Mouse (Mus musculus) cerebellum, postnatal 36 days (tissue): Measurements from ENCODE around the gene Emsy.

Experiments
- DNase-seq, 2 experiments: peaks; one replicate each; pipeline ENCODE4 v3.0.0; 2021 to 2022; ENCODE audit warnings: mixed read lengths in 2 of 2

The Emsy gene

DNA sequence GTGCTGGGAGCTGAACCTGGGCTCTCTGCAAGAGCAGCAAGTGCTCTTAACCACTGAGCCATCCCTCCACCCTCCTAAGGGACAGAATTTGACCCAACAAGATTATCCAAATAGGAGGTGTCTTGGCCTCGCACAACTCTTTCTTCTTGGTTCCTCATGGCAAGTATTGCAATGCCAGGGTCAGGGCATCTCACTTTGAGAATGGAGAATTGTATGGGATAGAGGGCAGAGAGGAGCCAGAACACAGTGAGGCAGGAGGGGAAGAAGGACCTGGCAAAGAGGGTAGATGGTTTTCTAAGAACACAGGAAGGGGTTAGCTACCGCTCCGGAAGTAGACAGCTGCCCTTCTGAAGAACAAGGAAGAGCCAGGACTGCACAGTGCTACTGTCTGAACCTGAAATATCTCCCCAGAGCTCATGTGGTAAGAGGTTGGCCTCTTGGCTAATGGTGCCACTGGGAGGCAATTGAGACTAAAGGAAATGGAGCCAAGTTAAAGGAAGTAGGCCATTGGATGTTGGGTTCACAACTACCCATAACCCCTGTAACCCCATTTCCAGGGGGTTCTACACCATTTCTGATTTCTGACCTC lies 80.8 kb downstream of the Emsy start:
- DNase-seq = no peak

GRCm38 (mm10) chr7:98574771-98575191 lies 81.8 kb downstream of the Emsy start:
- DNase-seq = no peak

- no peak for DNase-seq
Measured at GRCm38 (mm10) chr7:98574271-98574670, 82.3 kb downstream of the Emsy start.

- DNase-seq = no peak
Measured at GRCm38 (mm10) chr7:98573231-98573781, 83.3 kb downstream of the Emsy start.

DNA sequence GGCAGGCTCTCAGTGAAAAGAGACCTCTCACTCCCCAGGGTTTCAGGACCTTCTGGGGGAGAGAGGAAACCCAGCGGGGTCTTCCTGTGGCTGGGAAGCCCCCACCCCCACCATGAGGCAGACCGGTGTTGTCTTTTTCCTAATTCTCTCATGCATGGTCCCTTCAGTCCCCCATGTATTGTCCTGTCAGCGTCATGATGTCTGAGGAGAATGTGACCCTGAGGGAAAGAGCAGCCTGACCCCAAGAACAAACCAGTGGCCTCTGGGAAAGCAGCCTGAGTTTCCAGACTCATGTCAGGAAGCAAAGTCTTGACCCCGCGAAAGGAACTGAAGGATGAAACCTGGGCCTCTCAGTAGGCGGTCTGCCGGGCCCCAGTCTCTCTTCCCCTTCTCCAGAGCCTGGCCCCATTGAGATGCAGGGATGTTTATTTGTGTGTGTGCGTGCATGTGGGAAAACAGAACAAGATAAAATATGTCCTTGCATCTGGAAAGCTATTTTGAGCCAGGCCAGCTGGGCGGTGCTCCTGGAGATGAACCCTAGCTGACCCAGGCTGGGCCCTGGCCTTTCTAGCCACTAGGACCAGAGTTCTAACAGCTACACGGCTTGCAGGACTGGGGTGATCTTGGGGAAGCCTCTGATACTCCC lies 84.2 kb downstream of the Emsy start:
- DNase-seq = no peak

- no peak for DNase-seq
Measured at GRCm38 (mm10) chr7:98570824-98571505, 85.6 kb downstream of the Emsy start.

DNA sequence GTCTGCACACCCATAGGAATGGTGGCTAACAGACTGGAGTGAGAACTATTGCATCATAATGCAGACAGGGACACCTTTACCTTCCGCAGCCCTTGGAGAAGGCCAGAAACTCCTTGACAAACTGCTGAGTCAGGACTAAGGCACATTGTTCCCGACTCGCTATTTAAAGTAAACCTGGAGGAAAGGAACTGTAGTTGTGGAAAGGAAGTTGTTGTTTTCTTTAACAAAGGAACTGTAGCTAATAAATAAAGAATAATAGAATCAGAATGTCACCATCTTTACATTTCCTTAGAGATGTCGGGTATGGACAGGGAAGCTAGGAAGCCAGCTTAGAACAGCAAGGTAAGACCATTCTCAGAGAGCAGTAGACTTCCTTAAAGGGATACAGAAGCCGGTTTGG lies 89.5 kb downstream of the Emsy start:
- DNase-seq = no peak

GRCm38 (mm10) chr7:98564607-98565364 lies 91.8 kb downstream of the Emsy start:
- no peak for DNase-seq

DNA sequence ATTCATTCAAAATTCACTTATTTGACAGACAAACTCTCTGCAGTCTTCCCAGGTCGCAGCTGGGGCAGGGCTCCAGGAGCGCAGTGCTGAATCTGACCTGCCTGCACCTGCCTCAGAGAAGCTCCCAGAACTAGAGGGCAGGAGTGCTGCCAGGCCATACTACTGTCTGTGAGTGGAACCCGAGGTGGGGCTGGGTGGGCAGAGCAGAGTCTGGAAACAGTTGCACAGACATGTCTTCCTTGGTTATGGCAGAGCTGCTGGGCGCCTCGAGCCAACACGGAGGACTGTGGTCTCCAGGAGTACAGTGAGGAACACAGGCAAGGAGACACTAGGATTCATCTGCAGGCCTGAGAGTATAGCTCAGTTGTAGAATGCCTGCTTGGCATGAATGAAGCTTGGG lies 92.6 kb downstream of the Emsy start:
- DNase-seq = no peak

GRCm38 (mm10) chr7:98562966-98563365 lies 93.6 kb downstream of the Emsy start:
- DNase-seq = no peak

DNA sequence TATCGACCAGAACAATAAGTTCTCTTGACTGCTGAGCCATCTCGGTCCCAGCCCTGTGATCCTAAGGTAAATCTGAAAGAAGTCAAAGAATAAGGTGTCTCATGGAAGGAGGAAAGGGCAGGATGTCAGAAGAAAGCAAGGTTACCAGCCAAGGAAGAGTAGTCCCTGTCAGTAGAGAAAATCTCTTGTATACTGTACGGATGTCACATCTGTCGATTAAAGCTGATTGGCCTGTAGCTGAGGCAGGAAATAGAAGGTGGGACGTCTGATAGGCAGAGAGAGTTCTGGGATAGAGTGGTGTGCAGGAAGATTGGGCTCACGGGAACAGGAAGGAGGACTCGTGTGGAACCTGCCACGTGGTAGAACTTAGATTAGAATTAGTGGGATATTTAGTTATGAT lies 94.4 kb downstream of the Emsy start:
- no peak for DNase-seq

DNA sequence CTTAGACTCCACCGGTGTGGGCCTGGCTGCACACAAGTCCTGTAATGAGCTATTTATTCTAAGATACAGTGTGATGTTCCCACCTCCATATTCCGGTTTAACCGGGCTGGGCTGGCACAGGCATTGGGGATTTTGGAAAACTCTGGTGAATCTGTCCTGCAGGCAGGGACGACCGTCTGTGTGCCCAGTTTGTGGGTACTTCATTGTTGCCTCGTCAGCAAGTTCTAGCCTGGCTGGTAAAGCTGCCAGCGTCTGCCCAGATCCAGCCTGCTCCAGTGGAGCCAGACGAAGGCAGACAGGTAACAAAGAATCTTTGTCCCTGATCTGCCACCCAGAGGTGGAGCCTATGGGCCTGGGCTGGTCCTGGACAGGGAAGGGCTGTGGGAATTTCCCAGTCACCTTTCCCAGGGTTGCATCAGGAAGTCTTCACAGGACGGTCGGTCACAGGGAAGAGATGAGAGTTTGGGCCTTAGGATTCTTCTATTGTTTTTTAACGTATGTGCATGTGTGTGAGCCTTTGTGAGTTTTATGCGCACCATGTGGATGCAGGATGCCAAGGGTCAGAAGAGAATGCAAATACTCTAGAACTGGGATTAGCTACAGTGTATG lies 94.9 kb downstream of the Emsy start:
- DNase-seq = no peak

GRCm38 (mm10) chr7:98558128-98558921 lies 98.3 kb downstream of the Emsy start:
- no peak for DNase-seq

DNA sequence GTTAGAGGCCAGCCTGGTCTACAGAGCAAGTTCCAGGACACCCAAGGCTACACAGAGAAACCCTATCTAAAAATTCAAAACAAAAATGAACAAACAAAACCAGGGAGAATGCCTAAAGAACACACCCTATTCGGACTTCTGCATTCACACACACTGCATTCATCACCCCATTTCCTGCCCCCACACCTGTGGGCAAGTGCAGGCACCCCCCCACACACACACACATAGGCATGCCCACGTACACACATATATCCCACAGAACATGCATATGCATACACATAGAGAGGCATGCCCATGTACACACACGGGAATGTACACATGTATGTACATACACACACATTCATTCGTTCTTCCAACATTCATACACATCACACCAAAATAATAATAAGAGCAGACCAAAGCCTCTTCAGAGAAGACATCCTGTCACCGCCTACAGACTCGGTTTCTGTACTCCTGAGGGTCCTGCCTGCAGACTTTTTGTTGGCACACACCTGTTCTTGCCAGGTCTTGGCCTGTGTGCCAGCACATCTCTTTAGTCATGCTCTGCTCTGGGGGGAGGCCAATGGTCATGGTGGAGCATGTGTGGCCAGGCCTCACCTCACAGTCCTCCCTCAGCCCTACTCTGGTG lies 99.7 kb downstream of the Emsy start:
- DNase-seq = no peak

- DNase-seq = no peak
Measured at GRCm38 (mm10) chr7:98551041-98551440, 105.5 kb downstream of the Emsy start.

- no peak for DNase-seq
Measured at GRCm38 (mm10) chr7:98550596-98550995, 106.0 kb downstream of the Emsy start.

DNA sequence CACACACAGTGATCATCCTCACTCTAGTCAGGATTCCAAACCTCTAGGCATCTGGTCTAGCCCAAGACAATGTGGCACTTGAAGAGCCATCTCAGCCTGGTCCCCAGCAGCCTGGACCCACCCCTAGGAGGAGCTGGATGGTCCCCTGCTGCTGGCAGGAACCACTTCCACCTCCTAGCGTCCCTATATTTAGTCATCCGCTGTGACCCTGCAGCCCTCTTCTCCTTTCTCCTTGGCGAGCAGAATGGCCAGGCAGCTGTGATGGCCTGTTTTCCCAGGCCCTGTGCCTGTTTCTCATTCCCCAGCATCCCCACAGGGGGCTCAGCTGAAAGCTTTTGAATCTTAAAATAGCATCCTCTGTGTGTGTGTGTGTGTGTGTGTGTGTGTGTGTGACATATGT lies 107.7 kb downstream of the Emsy start:
- DNase-seq = no peak

DNA sequence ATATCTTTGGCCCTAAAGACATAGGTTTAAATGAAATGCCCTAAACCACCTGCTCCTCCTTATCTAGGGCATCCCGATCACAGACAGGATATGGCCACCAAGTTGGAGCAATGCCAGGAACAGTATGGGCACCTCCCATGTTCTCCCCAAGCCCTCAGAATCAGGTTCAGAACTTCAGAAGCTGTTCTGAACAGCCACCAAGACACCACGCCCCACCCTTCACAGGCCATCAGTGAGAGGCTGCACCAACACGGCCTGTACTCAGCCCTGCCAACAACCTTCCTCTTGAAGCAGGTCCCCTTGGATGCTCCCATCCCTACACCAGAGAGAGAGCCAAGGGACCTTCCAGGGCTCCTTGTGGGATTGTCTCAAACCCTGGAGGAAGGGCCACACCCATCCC lies 112.0 kb downstream of the Emsy start:
- DNase-seq = no peak

DNA sequence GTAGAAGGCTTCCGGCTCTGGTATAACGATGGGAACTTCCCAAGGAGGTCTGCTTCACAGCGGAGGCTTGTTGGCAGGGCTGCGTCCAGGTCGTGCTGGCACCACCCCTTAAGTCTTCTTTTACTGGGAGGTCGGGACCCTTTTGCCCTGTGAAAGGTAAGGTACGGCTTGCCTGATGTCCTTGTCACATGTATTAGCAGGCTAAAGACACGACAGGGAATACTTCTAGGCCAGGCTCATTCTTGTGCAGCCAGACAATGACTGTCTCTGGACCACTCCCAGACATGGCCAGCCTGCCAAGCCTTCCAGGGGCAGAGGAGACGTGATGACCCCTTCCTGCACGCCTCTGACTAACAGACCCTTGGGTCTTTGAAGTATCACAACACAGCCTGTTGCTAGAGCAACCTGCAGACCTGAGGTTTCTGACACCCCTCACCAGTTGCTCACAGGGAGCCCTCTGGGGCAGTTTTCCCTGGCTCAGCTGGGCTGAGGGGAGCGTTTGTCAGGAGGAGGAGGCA lies 112.7 kb downstream of the Emsy start:
- DNase-seq = no peak

- no peak for DNase-seq
Measured at GRCm38 (mm10) chr7:98542731-98543142, 113.8 kb downstream of the Emsy start.

- DNase-seq = no peak
Measured at GRCm38 (mm10) chr7:98542267-98542666, 114.3 kb downstream of the Emsy start.
